Mouse (Mus musculus) spleen, postnatal 4 days (tissue): ENCODE results near the gene Pard6a.

Source experiments
- DNase-seq, 2 experiments: peaks; one replicate each; pipeline ENCODE4 v3.0.0; 2022; ENCODE audit warnings: low spot score in 2 of 2

Pard6a gene

GRCm38 (mm10) chr8:105700966-105701824 is at the start of gene Pard6a, which contains the start of gene Acd:
Gene Pard6a, plus strand, starts transcription at chr8:105701148.
Gene Acd, minus strand, starts transcription at chr8:105701102.
- DNase-seq = peak; percentile 96 to 99

GRCm38 (mm10) chr8:105657641-105658040 is 43.3 kb upstream of the Pard6a start:
- no peak for DNase-seq

- no peak for DNase-seq
Measured at GRCm38 (mm10) chr8:105661167-105661566, 39.8 kb upstream of the Pard6a start.

- DNase-seq = no peak
Measured at GRCm38 (mm10) chr8:105677891-105678290, 23.1 kb upstream of the Pard6a start.

GRCm38 (mm10) chr8:105685325-105685724 is 15.6 kb upstream of the Pard6a start:
- DNase-seq = peak in 1 of 2 experiments; percentile 58

GRCm38 (mm10) chr8:105685796-105686308 is 15.1 kb upstream of the Pard6a start, which contains the start of gene Carmil2:
Gene Carmil2, plus strand, starts transcription at chr8:105686274.
- peak; percentile 84 to 92 for DNase-seq

GRCm38 (mm10) chr8:105686551-105686950 is 14.4 kb upstream of the Pard6a start:
- peak in 1 of 2 experiments; percentile 69 for DNase-seq

- DNase-seq = peak in 1 of 2 experiments; percentile 60
Measured at GRCm38 (mm10) chr8:105687512-105687911, 13.4 kb upstream of the Pard6a start.

GRCm38 (mm10) chr8:105688242-105688752 is 12.7 kb upstream of the Pard6a start:
- DNase-seq = peak in 1 of 2 experiments; percentile 61

- peak in 1 of 2 experiments; percentile 59 for DNase-seq
Measured at GRCm38 (mm10) chr8:105689256-105689982, 11.5 kb upstream of the Pard6a start.

- DNase-seq = peak in 1 of 2 experiments; percentile 59
Measured at GRCm38 (mm10) chr8:105689983-105690360, 11.0 kb upstream of the Pard6a start.

GRCm38 (mm10) chr8:105690978-105691377 is 10.0 kb upstream of the Pard6a start:
- DNase-seq = peak in 1 of 2 experiments; percentile 59

- DNase-seq = peak in 1 of 2 experiments; percentile 61
Measured at GRCm38 (mm10) chr8:105692449-105693182, 8.3 kb upstream of the Pard6a start.

- peak in 1 of 2 experiments; percentile 78 for DNase-seq
Measured at GRCm38 (mm10) chr8:105693648-105694047, 7.3 kb upstream of the Pard6a start.

GRCm38 (mm10) chr8:105694051-105694799 is 6.7 kb upstream of the Pard6a start:
- DNase-seq = peak in 1 of 2 experiments; percentile 67

GRCm38 (mm10) chr8:105695080-105695780 is 5.7 kb upstream of the Pard6a start:
- DNase-seq = peak in 1 of 2 experiments; percentile 63

GRCm38 (mm10) chr8:105697196-105697780 is 3.7 kb upstream of the Pard6a start:
- DNase-seq = peak in 1 of 2 experiments; percentile 63

GRCm38 (mm10) chr8:105698734-105699133 is 2.2 kb upstream of the Pard6a start:
- no peak for DNase-seq

- DNase-seq = no peak
Measured at GRCm38 (mm10) chr8:105699488-105700215, 1.3 kb upstream of the Pard6a start.
